Mouse (Mus musculus): ENCODE data around the gene Prkd3. TPM values are rescaled to one million over a fixed set of nuclear protein-coding genes. Genes with fewer than 3 reads are reported as not detected.

Gene Prkd3
- polyA plus RNA-seq, 1 experiment: 48.3 TPM

DNA sequence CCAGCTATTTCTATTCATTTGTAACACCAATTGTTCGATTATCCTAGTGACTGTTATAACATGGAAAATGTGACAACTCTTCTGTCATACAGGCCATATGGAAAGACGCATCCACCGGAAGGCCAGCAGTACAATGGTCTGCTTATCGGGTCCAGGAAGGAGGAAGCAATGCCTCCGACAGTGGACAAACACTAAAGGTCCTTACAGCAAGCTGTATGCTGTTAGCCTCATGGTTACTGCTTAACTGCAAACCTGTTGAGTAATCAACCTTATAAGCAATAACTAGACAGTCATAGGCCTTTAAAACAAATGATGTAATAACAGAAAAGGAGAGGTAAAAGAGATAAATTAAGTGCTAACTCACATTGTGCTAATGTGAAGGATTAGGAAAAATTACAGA is 69.4 kb downstream of the Prkd3 start:
- Histone ChIP-seq H3K27ac (ENCODE audit: insufficient read depth, low read length) (no peak overlapping the region), H3K4me1 (ENCODE audit: control insufficient read depth, insufficient read depth, low read length) (no peaks in the 10 kb centered on the region), H3K4me3 (ENCODE audit: insufficient read depth, low read length) (no peak overlapping the region)
- TF ChIP-seq CTCF (IDR thresholded peaks at IDR 0.05; ENCODE audit: borderline replicate concordance, insufficient read depth, low read length): no peak
- TF ChIP-seq POLR2A (IDR thresholded peaks at IDR 0.05; ENCODE audit: low read depth, low read length): no peak

DNA sequence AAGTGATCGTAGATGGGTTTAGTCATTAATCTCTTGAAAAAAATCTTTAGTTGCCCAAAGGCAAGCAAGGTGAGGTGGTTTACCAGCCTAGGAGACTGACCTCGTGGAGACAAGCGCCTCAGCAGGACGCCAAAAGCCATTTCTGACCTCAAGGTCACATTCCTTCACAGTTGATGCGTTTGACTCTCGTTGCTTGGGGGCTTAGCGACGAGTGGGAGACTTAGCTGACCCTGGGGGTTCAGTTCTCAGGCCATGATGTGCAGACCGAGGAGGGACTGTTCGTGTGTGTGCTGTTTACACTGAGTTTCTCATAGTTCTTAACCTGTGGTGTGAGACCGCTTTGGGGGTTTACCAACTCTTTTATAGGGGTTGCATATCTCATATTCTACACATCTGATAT is 78.0 kb downstream of the Prkd3 start:
- TF ChIP-seq CTCF (IDR thresholded peaks at IDR 0.05; ENCODE audit: borderline replicate concordance, insufficient read depth, low read length) (no peak), POLR2A (IDR thresholded peaks at IDR 0.05; ENCODE audit: low read depth, low read length) (no peak)
- Histone ChIP-seq H3K4me3 (ENCODE audit: insufficient read depth, low read length) (no peak overlapping the region), H3K4me1 (ENCODE audit: control insufficient read depth, insufficient read depth, low read length) (no peaks in the 10 kb centered on the region; the same call in 1 of the 2 replicates), H3K27ac (ENCODE audit: insufficient read depth, low read length) (no peak overlapping the region)

DNA sequence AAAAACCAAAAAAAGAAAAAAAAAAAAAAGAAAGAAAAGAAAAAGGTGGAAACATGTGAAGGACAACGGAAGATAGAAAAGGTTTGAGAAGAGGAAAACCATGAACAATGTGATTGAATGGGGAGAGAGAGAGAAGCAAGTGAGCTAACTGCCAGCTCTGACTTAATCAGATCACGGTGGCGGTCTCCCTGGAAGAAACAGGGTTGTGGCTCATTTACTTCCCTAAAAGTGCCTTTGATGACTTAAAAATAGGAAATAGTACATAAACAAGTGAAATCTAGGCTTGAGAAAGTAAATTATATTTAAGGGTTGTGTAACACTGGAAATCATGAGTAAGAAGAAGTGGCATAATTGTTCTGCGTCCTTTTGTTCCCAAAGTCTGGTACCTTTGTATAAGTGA is 81.7 kb downstream of the Prkd3 start:
- TF ChIP-seq POLR2A (IDR thresholded peaks at IDR 0.05; ENCODE audit: low read depth, low read length): no peak
- H3K4me1 ChIP-seq (ENCODE audit: control insufficient read depth, insufficient read depth, low read length): no peaks in the 10 kb centered on the region; the same call in 1 of the 2 replicates
- H3K27ac ChIP-seq (ENCODE audit: insufficient read depth, low read length): no peak overlapping the region
- no peak overlapping the region for H3K4me3 ChIP-seq (ENCODE audit: insufficient read depth, low read length)

DNA sequence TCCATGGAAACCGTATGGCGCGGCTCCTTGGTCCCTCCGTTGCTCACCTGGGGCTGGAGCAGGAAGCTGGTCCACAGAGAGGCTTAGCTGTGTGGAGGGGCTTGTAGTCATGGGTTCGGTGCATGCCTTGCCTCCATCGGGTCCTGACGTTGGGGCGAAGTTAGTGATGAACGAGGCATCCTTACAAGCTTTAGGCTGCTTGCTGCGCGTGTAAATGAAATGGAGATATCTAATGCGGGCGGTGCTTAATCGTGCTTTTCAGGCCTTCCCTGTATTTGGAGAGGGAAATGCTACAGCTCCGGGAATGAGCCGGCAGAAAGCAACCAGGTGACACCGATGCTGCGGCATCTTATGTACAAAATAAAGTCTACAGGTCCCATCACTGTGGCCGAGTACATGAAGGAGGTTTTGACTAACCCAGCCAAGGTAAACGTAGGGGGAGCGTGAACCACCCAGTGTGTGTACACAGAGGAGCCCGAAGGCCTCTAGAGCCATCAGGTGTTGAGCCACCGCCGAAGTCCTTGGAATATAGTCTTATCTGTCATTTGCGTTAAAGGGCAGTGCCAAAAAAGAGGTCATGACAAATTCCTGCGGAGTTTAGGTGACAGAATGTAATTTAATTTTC is 83.3 kb downstream of the Prkd3 start:
- H3K27ac ChIP-seq (ENCODE audit: insufficient read depth, low read length): no peak overlapping the region
- no peak for TF ChIP-seq CTCF (IDR thresholded peaks at IDR 0.05; ENCODE audit: borderline replicate concordance, insufficient read depth, low read length)
- no peak for TF ChIP-seq POLR2A (IDR thresholded peaks at IDR 0.05; ENCODE audit: low read depth, low read length)
- H3K4me3 ChIP-seq (ENCODE audit: insufficient read depth, low read length): peak overlapping the region; percentile 86
- H3K4me1 ChIP-seq (ENCODE audit: control insufficient read depth, insufficient read depth, low read length): no peaks in the 10 kb centered on the region; the same call in 1 of the 2 replicates

DNA sequence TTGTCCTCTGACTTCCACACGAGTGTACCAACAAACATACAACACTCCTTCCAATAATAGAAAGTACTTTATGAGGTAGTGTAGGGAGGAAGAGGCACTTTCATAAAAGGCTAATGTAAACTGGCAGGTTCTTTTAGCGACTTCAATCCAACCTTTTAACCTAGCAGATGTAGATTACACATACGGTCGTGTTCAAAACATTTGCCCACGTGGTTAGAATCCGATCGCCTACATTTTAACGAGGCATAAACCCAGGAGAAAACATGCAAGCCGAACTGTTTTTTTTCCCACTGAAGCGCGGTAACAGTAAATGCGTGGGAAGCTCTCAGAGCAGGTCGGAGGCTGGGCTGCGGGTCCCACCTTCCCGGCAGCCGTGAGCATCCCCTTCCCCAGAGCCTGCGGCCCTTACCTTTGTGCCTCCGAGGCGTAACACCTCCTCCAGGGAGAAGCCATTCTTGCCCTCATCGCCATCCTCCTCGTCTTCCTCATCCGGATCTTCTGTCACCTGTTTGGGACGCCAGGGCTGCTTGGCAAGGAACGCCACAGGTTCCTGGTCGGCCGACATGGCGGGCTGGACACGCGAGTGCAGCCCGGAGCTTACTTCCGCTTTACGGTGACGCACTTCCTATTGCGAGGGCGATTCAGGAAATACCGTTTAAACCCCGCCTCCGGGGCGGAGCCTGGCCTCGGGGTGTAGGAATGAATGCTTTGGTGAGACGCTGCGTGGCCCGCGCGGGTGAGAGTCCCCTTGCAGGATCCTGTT is 84.0 kb downstream of the Prkd3 start, which contains the start of the genes Cebpz and Ndufaf7:
TSS of gene Cebpz (minus strand) at position 601 of the 763 bp plus-strand sequence.
TSS of gene Ndufaf7 (plus strand) at position 671 of the 763 bp plus-strand sequence.
- TF ChIP-seq POLR2A (IDR thresholded peaks at IDR 0.05; ENCODE audit: low read depth, low read length): peak; percentile 87
- TF ChIP-seq CTCF (IDR thresholded peaks at IDR 0.05; ENCODE audit: borderline replicate concordance, insufficient read depth, low read length): no peak
- Histone ChIP-seq H3K4me3 (ENCODE audit: insufficient read depth, low read length) (peak within 1 kb of the TSS; percentile 86), H3K27ac (ENCODE audit: insufficient read depth, low read length) (no peak within 1 kb of the TSS), H3K4me1 (ENCODE audit: control insufficient read depth, insufficient read depth, low read length) (no peaks in the 10 kb centered on the region; the same call in 1 of the 2 replicates)

DNA sequence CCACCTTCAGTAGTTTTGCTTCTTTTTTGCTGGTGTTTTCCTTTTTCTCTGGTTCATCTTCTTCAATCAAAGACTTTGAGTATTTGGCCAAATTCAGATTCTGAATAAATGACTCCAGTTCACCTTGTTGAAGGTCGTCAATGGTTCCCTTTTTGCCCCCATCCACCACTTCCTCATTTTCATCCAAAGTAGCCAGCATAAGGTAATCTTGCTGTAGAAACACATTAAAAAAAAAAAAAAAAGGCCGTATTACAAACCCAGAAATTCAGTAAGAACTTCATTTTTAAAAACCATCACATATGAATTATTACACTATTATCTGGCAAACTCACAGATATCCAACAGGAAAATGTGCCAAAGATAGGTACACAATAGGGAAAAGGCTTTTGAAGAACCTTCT is 84.8 kb downstream of the Prkd3 start:
- TF ChIP-seq POLR2A (IDR thresholded peaks at IDR 0.05; ENCODE audit: low read depth, low read length) (no peak), CTCF (IDR thresholded peaks at IDR 0.05; ENCODE audit: borderline replicate concordance, insufficient read depth, low read length) (no peak)
- H3K4me3 ChIP-seq (ENCODE audit: insufficient read depth, low read length): peak overlapping the region; percentile 86
- no peak overlapping the region for H3K27ac ChIP-seq (ENCODE audit: insufficient read depth, low read length)
- no peaks in the 10 kb centered on the region; the same call in 1 of the 2 replicates for H3K4me1 ChIP-seq (ENCODE audit: control insufficient read depth, insufficient read depth, low read length)

DNA sequence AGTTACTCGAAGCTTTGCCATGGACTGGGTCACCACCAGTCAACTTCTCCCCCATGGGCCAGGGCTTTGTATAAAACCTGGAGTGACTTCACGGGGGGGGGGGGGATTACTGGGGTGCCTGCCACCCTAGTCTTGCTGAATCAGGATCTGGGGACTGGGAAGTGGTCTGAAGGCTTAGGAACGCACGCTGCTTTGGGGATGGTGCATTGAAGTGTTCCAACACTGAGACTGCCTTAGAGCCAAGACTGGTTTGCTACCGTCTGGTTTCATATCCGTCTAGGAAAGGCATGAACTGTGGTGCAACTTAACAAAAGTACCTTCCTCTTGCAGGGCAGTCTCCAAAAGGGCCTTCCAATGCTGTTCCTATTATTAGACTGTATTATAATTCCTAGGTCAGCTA is 102.9 kb downstream of the Prkd3 start:
- TF ChIP-seq POLR2A (IDR thresholded peaks at IDR 0.05; ENCODE audit: low read depth, low read length): no peak
- no peak for TF ChIP-seq CTCF (IDR thresholded peaks at IDR 0.05; ENCODE audit: borderline replicate concordance, insufficient read depth, low read length)
- no peak overlapping the region for H3K27ac ChIP-seq (ENCODE audit: insufficient read depth, low read length)
- H3K4me1 ChIP-seq (ENCODE audit: control insufficient read depth, insufficient read depth, low read length): no peaks in the 10 kb centered on the region
- H3K4me3 ChIP-seq (ENCODE audit: insufficient read depth, low read length): peak overlapping the region; percentile 7; the same call in 1 of the 2 replicates

DNA sequence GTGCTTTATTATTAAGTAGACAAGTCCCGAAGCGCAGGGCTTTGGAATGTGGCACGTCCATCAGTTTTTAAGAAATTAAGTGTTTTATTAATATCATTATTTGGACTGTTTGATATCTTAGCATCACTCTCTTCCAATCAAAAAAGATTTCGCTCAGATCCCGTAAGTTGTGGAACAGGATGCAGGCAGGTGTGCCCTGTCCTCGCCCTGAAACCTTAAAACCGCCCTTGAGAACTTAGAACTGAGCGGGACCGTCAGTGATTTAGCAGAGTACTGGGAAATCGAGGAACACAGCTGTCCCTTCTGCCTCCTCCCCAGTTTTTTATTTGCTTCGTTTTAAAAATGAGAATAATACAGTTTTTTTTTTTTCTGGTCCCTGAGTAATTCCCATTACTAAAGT is 103.7 kb downstream of the Prkd3 start:
- peak overlapping the region; percentile 75 for H3K4me3 ChIP-seq (ENCODE audit: insufficient read depth, low read length)
- TF ChIP-seq CTCF (IDR thresholded peaks at IDR 0.05; ENCODE audit: borderline replicate concordance, insufficient read depth, low read length): no peak
- TF ChIP-seq POLR2A (IDR thresholded peaks at IDR 0.05; ENCODE audit: low read depth, low read length): no peak
- H3K4me1 ChIP-seq (ENCODE audit: control insufficient read depth, insufficient read depth, low read length): no peaks in the 10 kb centered on the region
- peak overlapping the region; percentile 38; the same call in 1 of the 2 replicates for H3K27ac ChIP-seq (ENCODE audit: insufficient read depth, low read length)

DNA sequence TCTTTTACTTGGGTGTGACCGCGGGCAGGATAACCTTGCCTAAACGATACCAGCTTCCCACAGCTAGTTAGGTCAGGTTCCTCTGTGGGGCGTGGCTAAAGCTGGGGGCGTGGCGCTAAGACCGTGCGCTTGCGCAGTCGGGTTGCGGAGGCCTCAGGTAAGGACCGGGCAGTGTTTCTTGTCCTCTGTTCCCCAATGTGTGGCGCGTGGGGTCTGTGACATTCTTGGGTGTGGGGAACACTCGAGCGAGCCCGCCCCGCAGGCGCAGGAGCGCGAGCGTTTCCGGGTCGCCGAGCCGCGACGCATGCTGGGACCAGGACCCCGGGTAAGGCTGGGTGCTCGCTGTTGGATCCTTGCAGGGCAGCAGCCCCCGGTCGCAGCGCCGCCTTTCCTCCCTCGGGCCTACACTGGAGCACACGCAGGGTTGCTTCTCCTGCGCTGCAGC is 104.2 kb downstream of the Prkd3 start, which contains the start of gene Cebpzos:
TSS of gene Cebpzos (plus strand) at position 132 of the 445 bp plus-strand sequence.
- Histone ChIP-seq H3K4me3 (ENCODE audit: insufficient read depth, low read length) (peak within 1 kb of the TSS; percentile 75), H3K27ac (ENCODE audit: insufficient read depth, low read length) (peak within 1 kb of the TSS; percentile 38; the same call in 1 of the 2 replicates), H3K4me1 (ENCODE audit: control insufficient read depth, insufficient read depth, low read length) (no peaks in the 10 kb centered on the region)
- TF ChIP-seq CTCF (IDR thresholded peaks at IDR 0.05; ENCODE audit: borderline replicate concordance, insufficient read depth, low read length): no peak
- peak; percentile 79 for TF ChIP-seq POLR2A (IDR thresholded peaks at IDR 0.05; ENCODE audit: low read depth, low read length)

DNA sequence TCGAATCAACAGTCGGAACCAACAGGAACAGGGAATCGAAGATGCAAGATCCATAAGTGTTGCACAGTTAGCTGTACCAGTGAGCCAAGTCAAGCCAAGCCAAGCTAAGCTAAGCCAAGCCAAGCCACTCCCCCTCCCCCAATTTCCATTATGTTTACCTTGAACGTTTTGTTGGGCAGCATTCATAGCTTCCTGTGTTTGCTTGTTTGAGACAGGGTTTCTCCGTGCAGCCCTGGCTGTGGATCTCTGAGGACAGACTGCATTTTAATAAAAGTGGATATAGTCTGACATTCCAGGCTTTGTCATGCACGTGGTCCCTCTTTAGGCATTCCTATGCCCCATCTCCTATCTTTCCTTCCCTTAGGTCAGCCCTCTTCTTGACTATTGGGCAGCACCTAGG is 104.8 kb downstream of the Prkd3 start:
- H3K4me3 ChIP-seq (ENCODE audit: insufficient read depth, low read length): peak overlapping the region; percentile 75
- TF ChIP-seq POLR2A (IDR thresholded peaks at IDR 0.05; ENCODE audit: low read depth, low read length) (no peak), CTCF (IDR thresholded peaks at IDR 0.05; ENCODE audit: borderline replicate concordance, insufficient read depth, low read length) (no peak)
- no peaks in the 10 kb centered on the region for H3K4me1 ChIP-seq (ENCODE audit: control insufficient read depth, insufficient read depth, low read length)
- H3K27ac ChIP-seq (ENCODE audit: insufficient read depth, low read length): no peak overlapping the region
